ENCODE assay signal across 12 mouse cellular contexts in genomic region chr14:80172799-80173484, GRCm38 (mm10).
DNase-seq lines count a peak whose midpoint lies in the region; ATAC-seq lines count a peak whose summit lies in the region.
"Had no signal": no experiment of that assay in that cellular context is flagged by ENCODE, and none has a peak within 500 bp of the region (broad histone marks: within the 10 kb centered on the region; RNA-seq: fewer than 3 reads in every experiment).

No protein-coding gene starts in this region.

- peak; percentile 57; the same call in 1 of the 2 replicates for ATAC-seq in lung, embryonic 16.5 days (ENCODE audit: low read depth)
- ATAC-seq in hindbrain, embryonic 14.5 days (ENCODE audit: low FRiP score), result peak; percentile 65; the same call in 1 of the 2 replicates

- H3K27me3 ChIP-seq in lung, embryonic 16.5 days (ENCODE audit: control insufficient read depth, insufficient read depth, low read depth, low read length), result no peaks in the 10 kb centered on the region
- H3K27me3 ChIP-seq in forebrain, embryonic 10.5 days (ENCODE audit: poor library complexity, severe bottlenecking), result no peaks in the 10 kb centered on the region
- H3K27me3 ChIP-seq in hindbrain, embryonic 14.5 days (ENCODE audit: control insufficient read depth, insufficient read depth, low read length), result no peaks in the 10 kb centered on the region

- H3K4me3 ChIP-seq in lung, embryonic 16.5 days (ENCODE audit: low read length), result no peak overlapping the region
- no peak overlapping the region for H3K4me3 ChIP-seq in forebrain, embryonic 10.5 days
- H3K4me3 ChIP-seq in hindbrain, embryonic 14.5 days (replicated peaks; ENCODE audit: low read length), result no peak overlapping the region
- H3K4me3 ChIP-seq: left cerebral cortex, adult 2 months had no signal

- no peaks in the 10 kb centered on the region for H3K9me3 ChIP-seq in lung, embryonic 16.5 days (ENCODE audit: control insufficient read depth, low read length)
- no peaks in the 10 kb centered on the region for H3K9me3 ChIP-seq in forebrain, embryonic 10.5 days
- no peaks in the 10 kb centered on the region for H3K9me3 ChIP-seq in hindbrain, embryonic 14.5 days (ENCODE audit: control insufficient read depth, low read length)

- no peaks in the 10 kb centered on the region for H3K36me3 ChIP-seq in lung, embryonic 16.5 days (ENCODE audit: control insufficient read depth, insufficient read depth, low read length)
- H3K36me3 ChIP-seq in forebrain, embryonic 10.5 days (replicated peaks), result no peaks in the 10 kb centered on the region
- no peaks in the 10 kb centered on the region for H3K36me3 ChIP-seq in hindbrain, embryonic 14.5 days (replicated peaks; ENCODE audit: control insufficient read depth, insufficient read depth)

- DNase-seq in lung, postnatal 25 days (ENCODE audit: low spot score), result no peak
- DNase-seq in forebrain, embryonic 10.5 days (ENCODE audit: extremely low spot score, low spot score), result no peak
- peak; percentile 25 for DNase-seq in hindbrain, embryonic 14.5 days (ENCODE audit: low spot score)
- peak; percentile 74 for DNase-seq in retina, embryonic 14.5 days (ENCODE audit: low spot score)
- DNase-seq in frontal cortex, postnatal 10 days (ENCODE audit: low spot score in 2 of 2), result no peak
- no peak for DNase-seq in layer of hippocampus, adult 11-12 months (ENCODE audit: low spot score)
- DNase-seq: adrenal gland, postnatal 25 days; cerebellum, adult 11-12 months; gastrocnemius, postnatal 25 days; kidney, adult 8-10 months had no signal

- H3K4me2 ChIP-seq in lung, embryonic 16.5 days (ENCODE audit: low read depth, low read length), result no peak overlapping the region
- no peak overlapping the region for H3K4me2 ChIP-seq in hindbrain, embryonic 14.5 days (replicated peaks)

- no peak overlapping the region for H3K9ac ChIP-seq in lung, embryonic 16.5 days (ENCODE audit: low read length)
- no peak overlapping the region for H3K9ac ChIP-seq in hindbrain, embryonic 14.5 days

- WGBS in lung, embryonic 16.5 days, result 49% methylated on average over 4 of the region's 4 CpGs
- 29% methylated on average over 4 of the region's 4 CpGs for WGBS in forebrain, embryonic 10.5 days
- WGBS in hindbrain, embryonic 14.5 days, result 25% methylated on average over 4 of the region's 4 CpGs

- no peaks in the 10 kb centered on the region for H3K4me1 ChIP-seq in lung, embryonic 16.5 days (replicated peaks; ENCODE audit: control insufficient read depth, insufficient read depth, low read length)
- H3K4me1 ChIP-seq in forebrain, embryonic 10.5 days, result peaks cover 63% of the 10 kb centered on the region
- H3K4me1 ChIP-seq in hindbrain, embryonic 14.5 days (replicated peaks; ENCODE audit: control insufficient read depth, insufficient read depth, low read length), result peaks cover 21% of the 10 kb centered on the region

- no peak overlapping the region for H3K27ac ChIP-seq in lung, embryonic 16.5 days (ENCODE audit: low read length)
- peak overlapping the region; percentile 74 for H3K27ac ChIP-seq in forebrain, embryonic 10.5 days
- H3K27ac ChIP-seq in hindbrain, embryonic 14.5 days, result no peak overlapping the region
- H3K27ac ChIP-seq: left cerebral cortex, adult 2 months had no signal

Comparison
In these comparisons a context has a peak if more than half of its experiments do, and no peak if none do; other contexts are left out.
1. DNase-seq: peak in hindbrain, embryonic 14.5 days (single experiment) and retina, embryonic 14.5 days (single experiment); none in lung, postnatal 25 days (single experiment), forebrain, embryonic 10.5 days (single experiment), frontal cortex, postnatal 10 days (0 of 2) and layer of hippocampus, adult 11-12 months (single experiment).